9 mouse cellular contexts compared by ENCODE assay signal in the genomic region with DNA sequence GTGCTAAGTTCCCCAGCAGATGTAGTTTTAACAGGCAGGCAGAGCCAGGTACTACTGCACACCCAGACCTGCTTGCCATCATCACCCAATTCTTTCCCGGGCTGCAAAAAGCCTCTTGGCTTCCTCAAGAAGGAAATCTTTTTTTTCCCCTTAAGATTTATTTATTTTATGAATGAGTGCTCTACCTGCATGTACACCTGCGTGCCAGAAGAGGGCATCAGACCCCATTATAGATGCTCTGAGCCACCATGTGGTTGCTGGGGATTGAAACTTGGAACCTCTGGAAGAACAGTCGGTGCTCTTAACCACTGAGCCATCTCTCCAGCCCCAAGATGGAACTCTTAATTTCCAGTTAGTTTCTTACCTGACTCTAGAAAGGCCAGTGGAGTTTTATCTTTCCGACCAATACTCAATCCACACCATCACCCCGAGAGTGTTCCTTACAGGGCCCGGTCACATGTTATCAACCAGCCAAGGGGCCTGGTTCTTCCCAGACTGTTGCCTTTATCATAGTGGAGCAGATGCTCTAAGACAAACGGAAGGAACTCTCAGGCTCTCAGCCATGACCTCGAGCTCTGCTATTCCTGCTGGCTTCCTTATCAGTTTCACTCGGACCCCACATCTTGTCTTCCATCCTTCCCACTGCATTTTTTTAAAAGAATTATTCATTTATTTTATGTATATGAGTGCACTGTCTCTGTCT. TPM values are rescaled to one million over a fixed set of nuclear protein-coding genes. Genes with fewer than 3 reads are reported as not detected.
DNase-seq lines count a peak whose midpoint lies in the region; ATAC-seq and TF ChIP-seq lines count a peak whose summit lies in the region.
"Had no signal": no experiment of that assay in that cellular context is flagged by ENCODE, and none has a peak within 500 bp of the region (broad histone marks: within the 10 kb centered on the region; RNA-seq: fewer than 3 reads in every experiment).

No protein-coding gene starts in this region.

- TF ChIP-seq CTCF in MEL (IDR thresholded peaks at IDR 0.05 in 2 of 3, conservative IDR thresholded peaks at IDR 0.05 in 1 of 3; ENCODE audit: control insufficient read depth in 1 of 3, insufficient read depth in 1 of 3, low read depth in 2 of 3, low read length in 3 of 3, poor library complexity in 1 of 3, severe bottlenecking in 1 of 3): peak in 2 of 3 experiments; percentile 18 to 21; a peak in 1 of 6 replicates

- H3K36me3 ChIP-seq in kidney, embryonic 15.5 days: peaks cover 48% of the 10 kb centered on the region
- peaks cover 32% of the 10 kb centered on the region for H3K36me3 ChIP-seq in kidney, embryonic 16.5 days (ENCODE audit: insufficient read depth, low read length)
- H3K36me3 ChIP-seq in MEL (ENCODE audit: control insufficient read depth in 1 of 2, insufficient read depth in 2 of 2, low read length in 2 of 2): peaks cover 0 to 36% of the 10 kb centered on the region in 2 experiments
- H3K36me3 ChIP-seq in kidney, embryonic 14.5 days (ENCODE audit: control insufficient read depth, insufficient read depth, low read length): peaks cover 28% of the 10 kb centered on the region

- no peaks in the 10 kb centered on the region for H3K9me3 ChIP-seq in kidney, embryonic 15.5 days (replicated peaks)
- no peaks in the 10 kb centered on the region; the same call in 1 of the 2 replicates for H3K9me3 ChIP-seq in kidney, embryonic 16.5 days (ENCODE audit: low read length)
- no peaks in the 10 kb centered on the region for H3K9me3 ChIP-seq in MEL (replicated peaks; ENCODE audit: insufficient read depth, low read length)
- no peaks in the 10 kb centered on the region for H3K9me3 ChIP-seq in kidney, embryonic 14.5 days (ENCODE audit: control insufficient read depth, low read length)
- H3K9me3 ChIP-seq: hindbrain, embryonic 12.5 days had no signal

- peak; percentile 64; the same call in 1 of the 2 replicates for ATAC-seq in kidney, embryonic 15.5 days (replicated peaks; ENCODE audit: low FRiP score)
- ATAC-seq in kidney, embryonic 16.5 days (ENCODE audit: low FRiP score, low TSS enrichment): no peak
- ATAC-seq in kidney, embryonic 14.5 days (ENCODE audit: low FRiP score, low TSS enrichment): no peak

- H3K27me3 ChIP-seq in kidney, embryonic 15.5 days: no peaks in the 10 kb centered on the region
- no peaks in the 10 kb centered on the region for H3K27me3 ChIP-seq in kidney, embryonic 16.5 days (ENCODE audit: insufficient read depth, low read length)
- no peaks in the 10 kb centered on the region for H3K27me3 ChIP-seq in MEL (ENCODE audit: control insufficient read depth in 1 of 2, insufficient read depth in 2 of 2, low read length in 2 of 2)
- no peaks in the 10 kb centered on the region for H3K27me3 ChIP-seq in kidney, embryonic 14.5 days (ENCODE audit: control insufficient read depth, insufficient read depth, low read length)
- H3K27me3 ChIP-seq: hindbrain, embryonic 12.5 days had no signal

- peak; percentile 91 to 96 for TF ChIP-seq EP300 in MEL (IDR thresholded peaks at IDR 0.05; ENCODE audit: low read depth in 1 of 2, low read length in 2 of 2)

- H3K4me3 ChIP-seq in kidney, embryonic 15.5 days (replicated peaks): no peak overlapping the region
- no peak overlapping the region for H3K4me3 ChIP-seq in kidney, embryonic 16.5 days (ENCODE audit: low read length)
- peak overlapping the region in 1 of 2 experiments; percentile 10; a peak in 1 of 4 replicates for H3K4me3 ChIP-seq in MEL (ENCODE audit: control insufficient read depth in 1 of 2, insufficient read depth in 1 of 2, low read depth in 2 of 2, low read length in 2 of 2)
- no peak overlapping the region for H3K4me3 ChIP-seq in kidney, embryonic 14.5 days (ENCODE audit: low read length)
- H3K4me3 ChIP-seq: hindbrain, embryonic 12.5 days had no signal

- DNase-seq in A20 (ENCODE audit: low read depth, low spot score) (peak; percentile 35), MEL (ENCODE audit: low read depth, low spot score) (peak; percentile 91), liver (peak; percentile 83)
- DNase-seq in testis, postnatal 10 days (ENCODE audit: low spot score): no peak
- DNase-seq in thymus, adult 18-20 months: no peak

- H3K27ac ChIP-seq in kidney, embryonic 15.5 days: no peak overlapping the region
- H3K27ac ChIP-seq in kidney, embryonic 16.5 days (ENCODE audit: low read length): no peak overlapping the region
- peak overlapping the region; percentile 95 for H3K27ac ChIP-seq in MEL (ENCODE audit: control insufficient read depth, low read depth, low read length)
- H3K27ac ChIP-seq in kidney, embryonic 14.5 days (ENCODE audit: low read depth, low read length): no peak overlapping the region
- H3K27ac ChIP-seq: hindbrain, embryonic 12.5 days had no signal

- no peak overlapping the region for H3K9ac ChIP-seq in kidney, embryonic 15.5 days
- no peak overlapping the region for H3K9ac ChIP-seq in kidney, embryonic 16.5 days (replicated peaks; ENCODE audit: low read length)
- H3K9ac ChIP-seq in MEL (ENCODE audit: control insufficient read depth, low read depth, low read length, poor library complexity, severe bottlenecking): peak overlapping the region; percentile 39
- H3K9ac ChIP-seq in kidney, embryonic 14.5 days (ENCODE audit: low read depth, low read length): no peak overlapping the region
- H3K9ac ChIP-seq: hindbrain, embryonic 12.5 days had no signal

- no peak overlapping the region for H3K4me2 ChIP-seq in kidney, embryonic 15.5 days
- no peak overlapping the region for H3K4me2 ChIP-seq in kidney, embryonic 16.5 days (replicated peaks; ENCODE audit: low read depth, low read length)
- no peak overlapping the region for H3K4me2 ChIP-seq in kidney, embryonic 14.5 days (replicated peaks; ENCODE audit: low read depth, low read length)
- H3K4me2 ChIP-seq: hindbrain, embryonic 12.5 days had no signal

- WGBS in kidney, embryonic 15.5 days: 74% methylated on average over 9 of the region's 9 CpGs
- WGBS in kidney, embryonic 16.5 days: 75% methylated on average over 9 of the region's 9 CpGs
- 73% methylated on average over 9 of the region's 9 CpGs for WGBS in kidney, embryonic 14.5 days

- TF ChIP-seq RAD21 in MEL (IDR thresholded peaks at IDR 0.05; ENCODE audit: low read depth, low read length): no peak

- H3K79me2 ChIP-seq in MEL (ENCODE audit: control insufficient read depth, insufficient read depth, low read length, poor library complexity): peaks cover 7% of the 10 kb centered on the region

- peaks cover 14% of the 10 kb centered on the region for H3K4me1 ChIP-seq in kidney, embryonic 15.5 days
- H3K4me1 ChIP-seq in kidney, embryonic 16.5 days (ENCODE audit: insufficient read depth, low read length): peaks cover 12% of the 10 kb centered on the region
- H3K4me1 ChIP-seq in MEL (ENCODE audit: control insufficient read depth in 1 of 2, insufficient read depth in 2 of 2, low read length in 2 of 2): peaks cover 7 to 23% of the 10 kb centered on the region in 2 experiments
- peaks cover 7% of the 10 kb centered on the region for H3K4me1 ChIP-seq in kidney, embryonic 14.5 days (ENCODE audit: control insufficient read depth, insufficient read depth, low read length)

- no peak for TF ChIP-seq POLR2A in MEL (IDR thresholded peaks at IDR 0.05; ENCODE audit: control insufficient read depth in 1 of 2, insufficient read depth in 1 of 2, low read depth in 1 of 2, low read length in 2 of 2, poor library complexity in 1 of 2)

TF ChIP-seq in MEL, 35 proteins besides CTCF, POLR2A, EP300 and RAD21 (continues in another document):
- TF ChIP-seq ELF1 (IDR thresholded peaks at IDR 0.05; ENCODE audit: low read depth, low read length) (no peak), MAZ (IDR thresholded peaks at IDR 0.05; ENCODE audit: low read depth, low read length) (no peak), MYC (IDR thresholded peaks at IDR 0.05; ENCODE audit: low read depth, low read length) (0 out of 2 replicates have a peak, but pooled peaks have one; percentile 14), SIN3A (IDR thresholded peaks at IDR 0.05; ENCODE audit: low read length) (peak; percentile 71), TBP (IDR thresholded peaks at IDR 0.05; ENCODE audit: low read depth, low read length) (no peak), TAL1 (IDR thresholded peaks at IDR 0.05; ENCODE audit: low read length) (peak; percentile 95), CHD1 (IDR thresholded peaks at IDR 0.05; ENCODE audit: low read depth, low read length) (no peak), KAT2A (conservative IDR thresholded peaks at IDR 0.05; ENCODE audit: low read depth, low read length) (no peak), CHD2 (IDR thresholded peaks at IDR 0.05; ENCODE audit: low read length) (no peak), ZKSCAN1 (IDR thresholded peaks at IDR 0.05; ENCODE audit: low read depth, low read length) (no peak), MYB (IDR thresholded peaks at IDR 0.05; ENCODE audit: low read depth, low read length) (peak; percentile 85), SMC3 (IDR thresholded peaks at IDR 0.05; ENCODE audit: low read depth, low read length) (no peak), JUND (IDR thresholded peaks at IDR 0.05; ENCODE audit: low read depth, low read length) (no peak)

RNA-seq across cellular contexts. Expression of a gene that starts 4.5 kb away (rescaled TPM):
- polyA plus RNA-seq in kidney, embryonic 15.5 days (2015; fragmentation: Nextera tagmentation; extraction: Ambion mirVana): 21.8 and 23.3 TPM in 2 replicates
- 23.3 and 26.9 TPM in 2 replicates for polyA plus RNA-seq in kidney, embryonic 16.5 days (2015; fragmentation: Nextera tagmentation; extraction: Ambion mirVana)
- 14.8 and 18.7 TPM in 2 replicates for total RNA-seq in MEL (2012; rRNA removed)
- 10 to 100 TPM in 1 of 2 experiments, not detected in 1; 15.0 TPM for polyA plus RNA-seq in MEL (2012; ENCODE audit: insufficient read depth in 1 of 2, insufficient read length in 2 of 2, low read depth in 1 of 2, low replicate concordance in 2 of 2, missing spikeins in 1 of 2)
- polyA plus RNA-seq in kidney, embryonic 14.5 days (2014; fragmentation: Nextera tagmentation; extraction: Ambion mirVana): 19.9 and 22.0 TPM in 2 replicates

RNA-seq across cellular contexts. Expression of a gene that starts 9.9 kb away (rescaled TPM):
- polyA plus RNA-seq in kidney, embryonic 15.5 days (2015; fragmentation: Nextera tagmentation; extraction: Ambion mirVana): 4.2 and 4.8 TPM in 2 replicates
- polyA plus RNA-seq in kidney, embryonic 16.5 days (2015; fragmentation: Nextera tagmentation; extraction: Ambion mirVana): 4.5 and 5.3 TPM in 2 replicates
- 15.2 and 18.6 TPM in 2 replicates for total RNA-seq in MEL (2012; rRNA removed)
- 10 to 100 TPM in 1 of 2 experiments, not detected in 1; 15.5 TPM for polyA plus RNA-seq in MEL (2012; ENCODE audit: insufficient read depth in 1 of 2, insufficient read length in 2 of 2, low read depth in 1 of 2, low replicate concordance in 2 of 2, missing spikeins in 1 of 2)
- polyA plus RNA-seq in kidney, embryonic 14.5 days (2014; fragmentation: Nextera tagmentation; extraction: Ambion mirVana): 5.8 and 6.0 TPM in 2 replicates

RNA-seq across cellular contexts. Expression of a gene that starts 22.2 kb away (rescaled TPM):
- 52.4 and 53.7 TPM in 2 replicates for polyA plus RNA-seq in kidney, embryonic 15.5 days (2015; fragmentation: Nextera tagmentation; extraction: Ambion mirVana)
- 38.3 and 47.0 TPM in 2 replicates for polyA plus RNA-seq in kidney, embryonic 16.5 days (2015; fragmentation: Nextera tagmentation; extraction: Ambion mirVana)
- 23.2 and 31.7 TPM in 2 replicates for total RNA-seq in MEL (2012; rRNA removed)
- 100 to 1,000 TPM in 1 of 2 experiments, 10 to 100 TPM in 1; 18.6 to 160 TPM for polyA plus RNA-seq in MEL (2012; ENCODE audit: insufficient read depth in 1 of 2, insufficient read length in 2 of 2, low read depth in 1 of 2, low replicate concordance in 2 of 2, missing spikeins in 1 of 2)
- polyA plus RNA-seq in kidney, embryonic 14.5 days (2014; fragmentation: Nextera tagmentation; extraction: Ambion mirVana): 48.3 and 49.1 TPM in 2 replicates

Comparison
In these comparisons a context has a peak if more than half of its experiments do, and no peak if none do; other contexts are left out.
1. DNase-seq: peak in A20 (single experiment), MEL (single experiment) and liver (single experiment); none in testis, postnatal 10 days (single experiment) and thymus, adult 18-20 months (0 of 2).